Mouse (Mus musculus): ENCODE measurements around the gene Thap2.

The Thap2 gene

GRCm38 (mm10) chr10:115384221-115385017, at the start of gene Thap2, which contains the start of gene Zfc3h1:
TSS of gene Thap2 (minus strand) at chr10:115384443.
TSS of gene Zfc3h1 (plus strand) at chr10:115384959.
- in situ Hi-C loops (cut with MboI, MseI): loop anchor here in 1 of 2 experiments (5.0 kb wide), 2 partner anchors 43 to 57 kb away; no protein-coding TSS in a partner anchor

- in situ Hi-C loops (cut with MboI, MseI): loop anchor here in 1 of 2 experiments (5.0 kb wide), 1 partner anchor 38 kb away; no protein-coding TSS in a partner anchor
These were observed 41.1 kb upstream of the Thap2 start for GRCm38 (mm10) chr10:115425351-115425750.

GRCm38 (mm10) chr10:115421976-115422375, 37.7 kb upstream of the Thap2 start:
- in situ Hi-C loops (cut with MboI, MseI): loop anchor here in 1 of 2 experiments (25.0 kb wide), 1 partner anchor 1640 kb away; the partner anchor contains the start of gene Cct2

GRCm38 (mm10) chr10:115414056-115414455, 29.8 kb upstream of the Thap2 start:
- in situ Hi-C loops (cut with MboI, MseI): loop anchor here in 1 of 2 experiments (25.0 kb wide), 1 partner anchor 1648 kb away; the partner anchor contains the start of gene Cct2

- in situ Hi-C loops (cut with MboI, MseI): loop anchor here in 1 of 2 experiments (25.0 kb wide), 1 partner anchor 1649 kb away; the partner anchor contains the start of gene Cct2
These were observed 29.3 kb upstream of the Thap2 start for GRCm38 (mm10) chr10:115413496-115413895.

- in situ Hi-C loops (cut with MboI, MseI): loop anchor here in 1 of 2 experiments (10.0 to 25.0 kb wide), 2 partner anchors 172 to 1656 kb away; partner anchors contain the start of gene Cct2
These were observed 22.1 kb upstream of the Thap2 start for GRCm38 (mm10) chr10:115406393-115406792.

- in situ Hi-C loops (cut with MboI, MseI): loop anchor here in 1 of 2 experiments (5.0 kb wide), 1 partner anchor 65 kb away; no protein-coding TSS in a partner anchor
These were observed 7.7 kb upstream of the Thap2 start for GRCm38 (mm10) chr10:115391896-115392295.

- in situ Hi-C loops (cut with MboI, MseI): loop anchor here in 1 of 2 experiments (5.0 kb wide), 1 partner anchor 64 kb away; no protein-coding TSS in a partner anchor
These were observed 6.8 kb upstream of the Thap2 start for GRCm38 (mm10) chr10:115391076-115391475.

GRCm38 (mm10) chr10:115387891-115388290, 3.6 kb upstream of the Thap2 start:
- in situ Hi-C loops (cut with MboI, MseI): loop anchor here in 1 of 2 experiments (5.0 kb wide), 2 partner anchors 39 to 61 kb away; no protein-coding TSS in a partner anchor

- in situ Hi-C loops (cut with MboI, MseI): loop anchor here in 1 of 2 experiments (5.0 kb wide), 2 partner anchors 42 to 58 kb away; no protein-coding TSS in a partner anchor
These were observed 1.1 kb upstream of the Thap2 start for GRCm38 (mm10) chr10:115385018-115386002.

- in situ Hi-C loops (cut with MboI, MseI): no loop called here
These were observed 511 bp downstream of the Thap2 start for GRCm38 (mm10) chr10:115383644-115384220.

- in situ Hi-C loops (cut with MboI, MseI): no loop called here
These were observed 1.2 kb downstream of the Thap2 start for GRCm38 (mm10) chr10:115382846-115383643.

GRCm38 (mm10) chr10:115381506-115382084, 2.6 kb downstream of the Thap2 start:
- in situ Hi-C loops (cut with MboI, MseI): no loop called here

- in situ Hi-C loops (cut with MboI, MseI): loop anchor here in 1 of 2 experiments (25.0 kb wide), 1 partner anchor 1574 kb away; no protein-coding TSS in a partner anchor
These were observed 21.1 kb downstream of the Thap2 start for GRCm38 (mm10) chr10:115363151-115363550.

- in situ Hi-C loops (cut with MboI, MseI): loop anchor here in 1 of 2 experiments (25.0 kb wide), 1 partner anchor 1575 kb away; no protein-coding TSS in a partner anchor
These were observed 21.6 kb downstream of the Thap2 start for GRCm38 (mm10) chr10:115362623-115362964.

GRCm38 (mm10) chr10:115361840-115362622, 22.2 kb downstream of the Thap2 start, which contains the start of gene Tmem19:
TSS of gene Tmem19 (minus strand) at chr10:115362501.
- in situ Hi-C loops (cut with MboI, MseI): loop anchor here in 1 of 2 experiments (25.0 kb wide), 1 partner anchor 1575 kb away; no protein-coding TSS in a partner anchor

GRCm38 (mm10) chr10:115359066-115359465, 25.2 kb downstream of the Thap2 start:
- in situ Hi-C loops (cut with MboI, MseI): loop anchor here (10.0 to 25.0 kb wide), 2 partner anchors 994 to 1578 kb away; no protein-coding TSS in a partner anchor
